Mouse (Mus musculus) midbrain, embryonic 16.5 days (tissue): ENCODE measurements around the gene Atp4a. TPM values are rescaled to one million over a fixed set of nuclear protein-coding genes. Genes with fewer than 3 reads are reported as not detected.

Experiments
- ATAC-seq: fragments of 200-750 bp; cut with Nextera tagmentation; 2 replicates; pipeline ENCODE4 v1.8.0; 2017; ENCODE audit warnings: moderate TSS enrichment
- H3K27ac ChIP-seq: fragments of 300-500 bp; sonication (generic); 2 replicates; pipeline ENCODE4 v1.5.1; 2014; ENCODE audit warnings: mild to moderate bottlenecking, low read length, mixed read lengths
- H3K27me3 ChIP-seq: fragments of 300-500 bp; sonication (generic); 2 replicates; pipeline ENCODE4 v1.6.1; 2014; ENCODE audit warnings: low read depth, low read length, mixed read lengths; ENCODE audit not compliant: control insufficient read depth, insufficient read depth
- H3K36me3 ChIP-seq: fragments of 300-500 bp; sonication (generic); 2 replicates; pipeline ENCODE4 v1.6.1; 2014; ENCODE audit warnings: mild to moderate bottlenecking, low read length, moderate library complexity, mixed read lengths; ENCODE audit not compliant: control insufficient read depth, insufficient read depth
- H3K4me1 ChIP-seq: fragments of 300-500 bp; sonication (generic); 2 replicates; pipeline ENCODE4 v1.6.1; 2014; ENCODE audit warnings: mild to moderate bottlenecking, low read length, mixed read lengths; ENCODE audit not compliant: control insufficient read depth, insufficient read depth
- H3K4me2 ChIP-seq: fragments of 300-500 bp; sonication (generic); 2 replicates; pipeline ENCODE4 v1.6.1; 2014; ENCODE audit warnings: mild to moderate bottlenecking, low read length, mixed read lengths
- H3K4me3 ChIP-seq: fragments of 300-500 bp; sonication (generic); 2 replicates; pipeline ENCODE4 v1.5.1; 2014; ENCODE audit warnings: low read depth, mild to moderate bottlenecking, low read length, moderate library complexity, mixed read lengths
- H3K9ac ChIP-seq: fragments of 300-500 bp; sonication (generic); 2 replicates; pipeline ENCODE4 v1.6.1; 2014; ENCODE audit warnings: low read depth, low read length, mixed read lengths
- H3K9me3 ChIP-seq: fragments of 300-500 bp; sonication (generic); replicated peaks from 2 replicates; pipeline ENCODE4 v1.6.1; 2014; ENCODE audit warnings: mild to moderate bottlenecking, low read length, mixed read lengths; ENCODE audit not compliant: control insufficient read depth, poor library complexity, severe bottlenecking
- WGBS: fragments of 180-500 bp; shearing (Covaris S2); extraction: QIAGEN DNeasy Blood & Tissue Kit; methylation state at CpG from one replicate; pipeline ENCODE4 v1.1.7; 2014; 5-methylcytosine and 5-hydroxymethylcytosine counted together
- polyA plus RNA-seq: library from polyadenylated mRNA; unstranded; fragments of >200 nt; fragmentation: Nextera tagmentation; extraction: Ambion mirVana; gene quantifications from 2 replicates; pipeline ENCODE4 v1.2.1, GENCODE M21; 2015

Atp4a gene
- polyA plus RNA-seq, 1 experiment from 2014 or later: 2.2 TPM

DNA sequence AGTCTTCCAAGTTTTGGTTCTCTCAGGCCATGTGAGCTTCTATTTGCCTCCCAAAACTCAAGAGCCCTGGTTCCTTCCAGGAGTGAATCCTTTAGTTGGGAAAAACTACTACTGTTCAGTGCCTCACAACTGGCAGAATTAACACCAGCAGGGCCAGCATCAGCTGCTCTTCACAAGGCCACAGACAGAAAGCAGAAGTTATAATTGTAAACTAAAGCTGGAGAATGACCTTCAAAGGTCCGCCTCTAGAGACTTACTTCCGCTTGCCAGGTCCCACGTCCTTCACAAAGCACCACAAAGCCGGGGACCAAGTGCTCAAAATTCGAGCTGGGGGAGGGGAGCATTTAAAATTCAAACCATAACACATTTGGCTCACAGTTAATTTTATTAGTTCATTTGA, 13.9 kb upstream of the Atp4a start:
- WGBS: 68% methylated on average over 5 of the region's 5 CpGs
- Histone ChIP-seq H3K27me3 (no peaks in the 10 kb centered on the region), H3K4me1 (no peaks in the 10 kb centered on the region), H3K4me2 (no peak overlapping the region), H3K4me3 (no peak overlapping the region), H3K9me3 (no peaks in the 10 kb centered on the region), H3K9ac (no peak overlapping the region), H3K27ac (no peak overlapping the region), H3K36me3 (no peaks in the 10 kb centered on the region)
- ATAC-seq: no peak

- no peaks in the 10 kb centered on the region for H3K36me3 ChIP-seq
- no peak within 1 kb of the TSS for H3K27ac ChIP-seq
- H3K4me2 ChIP-seq: no peak within 1 kb of the TSS
- no peaks in the 10 kb centered on the region for H3K4me1 ChIP-seq
- ATAC-seq: no peak
- H3K4me3 ChIP-seq: no peak within 1 kb of the TSS
- no peak within 1 kb of the TSS for H3K9ac ChIP-seq
- 36% methylated on average over 9 of the region's 9 CpGs for WGBS
- H3K9me3 ChIP-seq: no peaks in the 10 kb centered on the region
- H3K27me3 ChIP-seq: no peaks in the 10 kb centered on the region
These were observed 13.4 kb upstream of the Atp4a start, which contains the start of gene 2200002J24Rik for GRCm38 (mm10) chr7:30698589-30698988. 2200002J24Rik (plus strand) TSS chr7:30698926.

GRCm38 (mm10) chr7:30706214-30706882, 5.7 kb upstream of the Atp4a start:
- Histone ChIP-seq H3K36me3 (no peaks in the 10 kb centered on the region), H3K9me3 (no peaks in the 10 kb centered on the region), H3K27ac (no peak overlapping the region), H3K9ac (no peak overlapping the region), H3K27me3 (no peaks in the 10 kb centered on the region), H3K4me2 (no peak overlapping the region), H3K4me1 (no peaks in the 10 kb centered on the region), H3K4me3 (no peak overlapping the region)
- ATAC-seq: no peak
- 75% methylated on average over 8 of the region's 8 CpGs for WGBS

DNA sequence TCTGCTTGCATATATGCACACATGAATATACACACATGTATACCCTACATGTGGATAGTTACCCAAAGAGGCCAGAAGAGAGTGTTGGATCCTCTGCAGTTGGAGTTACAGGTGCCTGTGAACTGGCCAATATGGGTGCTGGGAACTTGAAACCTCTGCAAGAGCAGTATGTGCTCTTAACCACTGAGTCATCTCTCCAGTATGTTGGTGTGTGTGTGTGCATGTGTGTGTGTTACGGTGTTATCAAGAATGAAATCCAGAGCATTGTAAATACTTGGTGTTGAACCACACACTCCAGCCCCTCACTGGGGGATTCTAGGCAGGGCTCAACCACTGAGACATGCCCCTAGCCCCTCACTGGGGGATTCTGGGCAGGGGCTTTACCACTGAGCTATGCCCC, 4.6 kb upstream of the Atp4a start:
- H3K4me3 ChIP-seq: no peak overlapping the region
- H3K27ac ChIP-seq: no peak overlapping the region
- no peaks in the 10 kb centered on the region for H3K27me3 ChIP-seq
- no peaks in the 10 kb centered on the region for H3K4me1 ChIP-seq
- H3K9me3 ChIP-seq: no peaks in the 10 kb centered on the region
- no peak for ATAC-seq
- no peak overlapping the region for H3K4me2 ChIP-seq
- no peaks in the 10 kb centered on the region for H3K36me3 ChIP-seq
- 100% methylated on average over 1 of the region's 1 CpGs for WGBS
- no peak overlapping the region for H3K9ac ChIP-seq

DNA sequence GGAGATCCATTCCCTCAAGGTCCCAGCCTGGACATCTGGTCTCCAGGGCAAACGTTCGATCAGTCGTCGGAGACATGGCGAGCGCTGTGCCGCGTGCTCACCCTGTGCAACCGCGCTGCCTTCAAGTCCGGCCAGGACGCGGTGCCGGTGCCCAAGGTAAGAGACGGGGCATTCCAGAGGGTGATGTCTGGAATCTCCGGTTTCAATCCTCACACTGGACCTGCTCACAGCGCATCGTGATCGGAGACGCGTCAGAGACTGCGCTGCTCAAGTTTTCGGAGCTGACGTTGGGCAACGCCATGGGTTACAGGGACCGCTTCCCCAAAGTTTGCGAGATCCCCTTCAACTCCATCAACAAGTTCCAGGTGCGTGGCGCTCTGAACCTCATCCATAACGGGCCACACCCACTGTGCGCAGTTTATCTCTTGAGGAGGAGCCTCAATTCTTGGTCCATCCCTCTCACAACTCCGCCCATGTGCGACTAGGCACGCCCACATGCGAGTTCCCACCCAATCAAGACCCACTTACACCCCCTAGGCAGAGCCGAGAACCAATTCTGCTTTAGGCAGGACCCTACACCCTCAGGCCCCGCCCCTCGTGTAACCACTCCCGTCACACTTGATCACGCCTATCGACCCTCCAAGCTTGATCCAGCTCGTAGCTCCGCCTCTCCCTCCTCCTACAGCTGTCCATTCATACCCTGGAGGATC, 5.2 kb downstream of the Atp4a start:
- no peaks in the 10 kb centered on the region for H3K9me3 ChIP-seq

DNA sequence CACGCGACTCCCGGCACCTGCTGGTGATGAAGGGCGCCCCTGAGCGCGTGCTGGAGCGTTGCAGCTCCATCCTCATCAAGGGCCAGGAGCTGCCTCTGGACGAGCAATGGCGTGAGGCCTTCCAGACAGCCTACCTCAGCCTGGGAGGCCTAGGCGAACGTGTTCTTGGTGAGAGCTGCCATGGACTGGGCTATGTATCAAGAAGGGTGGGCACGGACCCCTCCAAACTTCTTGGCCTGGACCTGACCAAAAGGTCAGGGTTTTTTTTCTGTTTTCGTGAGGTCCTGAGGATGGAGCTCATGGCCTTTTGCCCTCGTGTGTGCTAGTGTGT, 5.7 kb downstream of the Atp4a start:
- WGBS: 7% methylated on average over 14 of the region's 14 CpGs
- Histone ChIP-seq H3K9ac (peak overlapping the region; percentile 56; the same call in 1 of the 2 replicates), H3K4me2 (peak overlapping the region; percentile 55), H3K4me1 (peaks cover 7% of the 10 kb centered on the region; the same call in 1 of the 2 replicates), H3K4me3 (peak overlapping the region; percentile 38), H3K27me3 (peaks cover 22% of the 10 kb centered on the region), H3K27ac (no peak overlapping the region), H3K9me3 (no peaks in the 10 kb centered on the region), H3K36me3 (no peaks in the 10 kb centered on the region)
- ATAC-seq: peak; percentile 64

More for the DNA sequence above, 5.2 kb downstream of the Atp4a start:
- no peak overlapping the region for H3K27ac ChIP-seq
- peak overlapping the region; percentile 55 for H3K4me2 ChIP-seq
- peaks cover 22% of the 10 kb centered on the region for H3K27me3 ChIP-seq
- no peaks in the 10 kb centered on the region for H3K36me3 ChIP-seq
- H3K4me1 ChIP-seq: peaks cover 7% of the 10 kb centered on the region; the same call in 1 of the 2 replicates
- WGBS: 3% methylated on average over 43 of the region's 43 CpGs
- peak overlapping the region; percentile 38 for H3K4me3 ChIP-seq
- ATAC-seq: peak; percentile 93
- peak overlapping the region; percentile 56; the same call in 1 of the 2 replicates for H3K9ac ChIP-seq

DNA sequence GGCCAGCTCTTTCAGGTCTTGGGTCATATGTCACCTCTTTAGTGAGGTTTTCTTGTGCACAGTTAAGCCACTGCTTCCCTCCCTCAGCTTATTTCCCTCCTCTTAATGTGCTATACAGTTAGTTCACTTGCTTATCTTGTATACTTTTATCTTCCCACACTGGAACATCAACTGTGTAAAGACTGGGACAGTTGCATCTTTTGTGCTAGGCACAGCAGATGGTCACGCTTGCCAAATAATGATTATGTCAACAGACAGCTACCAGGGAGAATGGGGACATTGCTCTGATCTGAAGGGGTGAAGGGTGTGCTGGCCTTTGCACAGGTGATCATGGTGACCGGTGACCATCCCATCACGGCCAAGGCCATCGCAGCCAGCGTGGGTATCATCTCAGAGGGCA, 7.7 kb downstream of the Atp4a start:
- Histone ChIP-seq H3K27ac (no peak overlapping the region), H3K9me3 (no peaks in the 10 kb centered on the region), H3K27me3 (peaks cover 22% of the 10 kb centered on the region), H3K4me3 (no peak overlapping the region), H3K4me1 (peaks cover 7% of the 10 kb centered on the region; the same call in 1 of the 2 replicates), H3K36me3 (no peaks in the 10 kb centered on the region), H3K4me2 (no peak overlapping the region), H3K9ac (no peak overlapping the region)
- WGBS: 95% methylated on average over 5 of the region's 5 CpGs
- ATAC-seq: no peak

GRCm38 (mm10) chr7:30721286-30721685, 9.3 kb downstream of the Atp4a start:
- Histone ChIP-seq H3K4me3 (no peak overlapping the region), H3K27me3 (peaks cover 9% of the 10 kb centered on the region), H3K9ac (no peak overlapping the region), H3K4me1 (peaks cover 7% of the 10 kb centered on the region; the same call in 1 of the 2 replicates), H3K4me2 (no peak overlapping the region), H3K9me3 (no peaks in the 10 kb centered on the region), H3K36me3 (no peaks in the 10 kb centered on the region; the same call in 1 of the 2 replicates), H3K27ac (no peak overlapping the region)
- WGBS: 63% methylated on average over 7 of the region's 7 CpGs
- no peak for ATAC-seq

GRCm38 (mm10) chr7:30723274-30723953, 11.4 kb downstream of the Atp4a start:
- Histone ChIP-seq H3K9me3 (no peaks in the 10 kb centered on the region), H3K4me3 (no peak overlapping the region), H3K4me1 (peaks cover 7% of the 10 kb centered on the region), H3K9ac (no peak overlapping the region), H3K27me3 (no peaks in the 10 kb centered on the region; the same call in 1 of the 2 replicates), H3K36me3 (peaks cover 3% of the 10 kb centered on the region), H3K27ac (no peak overlapping the region), H3K4me2 (no peak overlapping the region)
- ATAC-seq: no peak
- WGBS: 74% methylated on average over 6 of the region's 6 CpGs
